Comparison of ENCODE assay signal across 26 mouse cellular contexts in genomic region chr16:45658248-45658647, GRCm38 (mm10). TPM values are rescaled to one million over a fixed set of nuclear protein-coding genes. Genes with fewer than 3 reads are reported as not detected.
"Had no signal": no experiment of that assay in that cellular context is flagged by ENCODE, and none has a peak within 500 bp of the region (broad histone marks: within the 10 kb centered on the region; RNA-seq: fewer than 3 reads in every experiment).

No protein-coding gene starts in this region.

- H3K4me2 ChIP-seq: limb, embryonic 13.5 days; midbrain, embryonic 12.5 days; midbrain, embryonic 15.5 days; neural tube, embryonic 12.5 days; neural tube, embryonic 15.5 days; stomach, embryonic 15.5 days had no signal

- ATAC-seq: midbrain, embryonic 15.5 days had no signal

- H3K4me3 ChIP-seq: layer of hippocampus, adult 2 months; limb, embryonic 10.5 days; limb, embryonic 13.5 days; midbrain, embryonic 12.5 days; midbrain, embryonic 15.5 days; neural tube, embryonic 12.5 days; neural tube, embryonic 15.5 days; stomach, embryonic 15.5 days had no signal

- H3K36me3 ChIP-seq: limb, embryonic 10.5 days; limb, embryonic 13.5 days; midbrain, embryonic 12.5 days; midbrain, embryonic 15.5 days; neural tube, embryonic 12.5 days; neural tube, embryonic 15.5 days; stomach, embryonic 15.5 days had no signal

- H3K27ac ChIP-seq: layer of hippocampus, adult 2 months; limb, embryonic 10.5 days; limb, embryonic 13.5 days; midbrain, embryonic 12.5 days; midbrain, embryonic 15.5 days; neural tube, embryonic 12.5 days; neural tube, embryonic 15.5 days; stomach, embryonic 15.5 days had no signal

- H3K4me1 ChIP-seq: neural tube, embryonic 12.5 days; stomach, embryonic 15.5 days had no signal

- DNase-seq: kidney, adult 18-20 months; kidney, adult 9 months; kidney, postnatal 14 days; kidney, postnatal 4 days; layer of hippocampus, adult 9-11 months; lung, adult 2 months; lung, postnatal 14 days; lung, postnatal 4 days; right cerebral cortex, adult 18-20 months; right cerebral cortex, postnatal 14 days; right cerebral cortex, postnatal 4 days; spleen, adult 18-20 months; thymus, postnatal 25 days had no signal

- H3K9me3 ChIP-seq: limb, embryonic 10.5 days; limb, embryonic 13.5 days; midbrain, embryonic 12.5 days; midbrain, embryonic 15.5 days; neural tube, embryonic 12.5 days; neural tube, embryonic 15.5 days; stomach, embryonic 15.5 days had no signal

- H3K9ac ChIP-seq: limb, embryonic 13.5 days; midbrain, embryonic 12.5 days; midbrain, embryonic 15.5 days; neural tube, embryonic 12.5 days; neural tube, embryonic 15.5 days; stomach, embryonic 15.5 days had no signal

- H3K27me3 ChIP-seq: stomach, embryonic 15.5 days had no signal

RNA-seq across cellular contexts. Expression of gene BC016579, which starts 4.4 kb away (rescaled TPM):
- polyA plus RNA-seq: limb, embryonic 10.5 days; liver, adult 2 months; midbrain, embryonic 15.5 days; neural tube, embryonic 15.5 days had no signal

RNA-seq across cellular contexts. Expression of gene Tmprss7, which starts 35.2 kb away (rescaled TPM):
- polyA plus RNA-seq: lung, embryonic 16.5 days; stomach, embryonic 15.5 days had no signal

RNA-seq across cellular contexts. Expression of gene Gcsam, which starts 48.1 kb away (rescaled TPM):
- total RNA-seq: layer of hippocampus, adult 2 months; layer of hippocampus, postnatal 25 days; left cerebral cortex, adult 18-20 months; left cerebral cortex, postnatal 25 days had no signal
- polyA plus RNA-seq: limb, embryonic 10.5 days; midbrain, embryonic 15.5 days; neural tube, embryonic 15.5 days had no signal
